Mouse (Mus musculus): ENCODE results near the gene Cox10.

- no peak for TF ChIP-seq CTCF (IDR thresholded peaks at IDR 0.05; ENCODE audit: low read depth, low read length)
- TF ChIP-seq POLR2A (IDR thresholded peaks at IDR 0.05; ENCODE audit: insufficient read depth, low read length), result no peak
- no peak for TF ChIP-seq EP300 (IDR thresholded peaks at IDR 0.05; ENCODE audit: insufficient read depth, low read depth, low read length)
These were observed 68.4 kb downstream of the Cox10 start for GRCm38 (mm10) chr11:64010724-64011496.

All from ES-Bruce4 (cell line).